Mouse (Mus musculus): ENCODE data around the gene Brap. TPM values are rescaled to one million over a fixed set of nuclear protein-coding genes. Genes with fewer than 3 reads are reported as not detected.
"Not testable (repeated sequence)": the region's sequence is repeated elsewhere in the genome, so short reads cannot be mapped to it uniquely, and the experiment has no call there.

The Brap gene
- polyA plus RNA-seq, 1 experiment from 2014 or later: 45.7 TPM

- WGBS: 59% methylated on average over 7 of the region's 7 CpGs
- H3K4me3 ChIP-seq: no peak overlapping the region
- H3K27me3 ChIP-seq (ENCODE audit: low read depth, poor library complexity, severe bottlenecking): no peaks in the 10 kb centered on the region
- no peaks in the 10 kb centered on the region for H3K9me3 ChIP-seq (replicated peaks)
- H3K36me3 ChIP-seq: no peaks in the 10 kb centered on the region
- no peak overlapping the region for H3K27ac ChIP-seq
- DNase-seq (ENCODE audit: low spot score): no peak
- H3K4me1 ChIP-seq: peaks cover 21% of the 10 kb centered on the region
These were observed 11.2 kb upstream of the Brap start for GRCm38 (mm10) chr5:121649134-121649533.

- 90% methylated on average over 4 of the region's 4 CpGs for WGBS
- no peaks in the 10 kb centered on the region for H3K36me3 ChIP-seq
These were observed 5.8 kb upstream of the Brap start for GRCm38 (mm10) chr5:121654526-121654925.

GRCm38 (mm10) chr5:121656866-121657265, 3.5 kb upstream of the Brap start:
- not testable (repeated sequence) for DNase-seq (ENCODE audit: low spot score); H3K9me3 ChIP-seq (replicated peaks); H3K4me3 ChIP-seq; H3K27me3 ChIP-seq (ENCODE audit: low read depth, poor library complexity, severe bottlenecking); H3K36me3 ChIP-seq; H3K27ac ChIP-seq
- peaks cover 25% of the 10 kb centered on the region for H3K4me1 ChIP-seq
- WGBS: 86% methylated on average over 6 of the region's 6 CpGs

More at GRCm38 (mm10) chr5:121654526-121654925, 5.8 kb upstream of the Brap start:
- no peak overlapping the region for H3K27ac ChIP-seq
- H3K9me3 ChIP-seq (replicated peaks): no peaks in the 10 kb centered on the region
- peaks cover 5% of the 10 kb centered on the region for H3K4me1 ChIP-seq
- no peaks in the 10 kb centered on the region for H3K27me3 ChIP-seq (ENCODE audit: low read depth, poor library complexity, severe bottlenecking)
- no peak overlapping the region for H3K4me3 ChIP-seq
- no peak for DNase-seq (ENCODE audit: low spot score)

GRCm38 (mm10) chr5:121657656-121658055, 2.7 kb upstream of the Brap start:
- DNase-seq (ENCODE audit: low spot score): not testable (repeated sequence)

GRCm38 (mm10) chr5:121660897-121661254, 513 bp downstream of the Brap start:
- Histone ChIP-seq H3K36me3 (peaks cover 35% of the 10 kb centered on the region), H3K27ac (peak overlapping the region; percentile 89), H3K9me3 (replicated peaks) (no peaks in the 10 kb centered on the region), H3K4me1 (peaks cover 28% of the 10 kb centered on the region), H3K27me3 (ENCODE audit: low read depth, poor library complexity, severe bottlenecking) (no peaks in the 10 kb centered on the region), H3K4me3 (peak overlapping the region; percentile 89)
- WGBS: 2% methylated on average over 26 of the region's 26 CpGs
- DNase-seq (ENCODE audit: low spot score): no peak

More at GRCm38 (mm10) chr5:121657656-121658055, 2.7 kb upstream of the Brap start:
- not testable (repeated sequence) for H3K4me3 ChIP-seq; H3K9me3 ChIP-seq (replicated peaks); H3K27me3 ChIP-seq (ENCODE audit: low read depth, poor library complexity, severe bottlenecking); H3K27ac ChIP-seq; H3K36me3 ChIP-seq
- WGBS: 88% methylated on average over 6 of the region's 6 CpGs
- H3K4me1 ChIP-seq: peaks cover 28% of the 10 kb centered on the region

- DNase-seq (ENCODE audit: low spot score): no peak
- Histone ChIP-seq H3K27me3 (ENCODE audit: low read depth, poor library complexity, severe bottlenecking) (no peaks in the 10 kb centered on the region), H3K4me3 (peak overlapping the region; percentile 89), H3K4me1 (peaks cover 28% of the 10 kb centered on the region), H3K27ac (no peak overlapping the region), H3K9me3 (replicated peaks) (no peaks in the 10 kb centered on the region), H3K36me3 (peaks cover 41% of the 10 kb centered on the region)
- WGBS: 90% methylated on average over 5 of the region's 5 CpGs
These were observed 1.1 kb downstream of the Brap start for GRCm38 (mm10) chr5:121661494-121661893.

GRCm38 (mm10) chr5:121663456-121663855, 3.1 kb downstream of the Brap start:
- WGBS: 88% methylated on average over 8 of the region's 8 CpGs
- no peaks in the 10 kb centered on the region for H3K27me3 ChIP-seq (ENCODE audit: low read depth, poor library complexity, severe bottlenecking)
- peaks cover 28% of the 10 kb centered on the region for H3K4me1 ChIP-seq
- DNase-seq (ENCODE audit: low spot score): no peak
- peaks cover 57% of the 10 kb centered on the region for H3K36me3 ChIP-seq
- no peak overlapping the region for H3K4me3 ChIP-seq
- no peak overlapping the region for H3K27ac ChIP-seq
- no peaks in the 10 kb centered on the region for H3K9me3 ChIP-seq (replicated peaks)

GRCm38 (mm10) chr5:121664078-121664477, 3.7 kb downstream of the Brap start:
- H3K9me3 ChIP-seq (replicated peaks): no peaks in the 10 kb centered on the region
- peaks cover 28% of the 10 kb centered on the region for H3K4me1 ChIP-seq
- DNase-seq (ENCODE audit: low spot score): no peak
- 86% methylated on average over 6 of the region's 6 CpGs for WGBS
- no peak overlapping the region for H3K4me3 ChIP-seq
- no peak overlapping the region for H3K27ac ChIP-seq
- H3K27me3 ChIP-seq (ENCODE audit: low read depth, poor library complexity, severe bottlenecking): no peaks in the 10 kb centered on the region
- peaks cover 63% of the 10 kb centered on the region for H3K36me3 ChIP-seq

GRCm38 (mm10) chr5:121664971-121665370, 4.6 kb downstream of the Brap start:
- DNase-seq (ENCODE audit: low spot score): no peak
- Histone ChIP-seq H3K36me3 (peaks cover 72% of the 10 kb centered on the region), H3K9me3 (replicated peaks) (no peaks in the 10 kb centered on the region), H3K27ac (no peak overlapping the region), H3K4me1 (peaks cover 22% of the 10 kb centered on the region), H3K27me3 (ENCODE audit: low read depth, poor library complexity, severe bottlenecking) (no peaks in the 10 kb centered on the region), H3K4me3 (no peak overlapping the region)
- WGBS: 95% methylated on average over 9 of the region's 9 CpGs

- WGBS: 95% methylated on average over 4 of the region's 4 CpGs
- Histone ChIP-seq H3K27ac (no peak overlapping the region), H3K9me3 (replicated peaks) (no peaks in the 10 kb centered on the region), H3K27me3 (ENCODE audit: low read depth, poor library complexity, severe bottlenecking) (no peaks in the 10 kb centered on the region), H3K4me1 (peaks cover 1% of the 10 kb centered on the region; the same call in 1 of the 2 replicates), H3K4me3 (no peak overlapping the region), H3K36me3 (peaks cover 88% of the 10 kb centered on the region)
- no peak for DNase-seq (ENCODE audit: low spot score)
These were observed 6.7 kb downstream of the Brap start for GRCm38 (mm10) chr5:121667067-121667466.

- Histone ChIP-seq H3K36me3 (peaks cover 89% of the 10 kb centered on the region), H3K27me3 (ENCODE audit: low read depth, poor library complexity, severe bottlenecking) (no peaks in the 10 kb centered on the region), H3K4me1 (no peaks in the 10 kb centered on the region), H3K9me3 (replicated peaks) (no peaks in the 10 kb centered on the region), H3K27ac (no peak overlapping the region), H3K4me3 (no peak overlapping the region)
- WGBS: 81% methylated on average over 6 of the region's 6 CpGs
- DNase-seq (ENCODE audit: low spot score): no peak
These were observed 8.0 kb downstream of the Brap start for GRCm38 (mm10) chr5:121668411-121668810.

GRCm38 (mm10) chr5:121670412-121670811, 10.0 kb downstream of the Brap start:
- WGBS: 79% methylated on average over 3 of the region's 3 CpGs
- no peak for DNase-seq (ENCODE audit: low spot score)
- H3K9me3 ChIP-seq (replicated peaks): no peaks in the 10 kb centered on the region
- H3K4me1 ChIP-seq: no peaks in the 10 kb centered on the region
- H3K27ac ChIP-seq: no peak overlapping the region
- H3K36me3 ChIP-seq: peaks cover 90% of the 10 kb centered on the region
- no peaks in the 10 kb centered on the region for H3K27me3 ChIP-seq (ENCODE audit: low read depth, poor library complexity, severe bottlenecking)
- no peak overlapping the region for H3K4me3 ChIP-seq

- no peak for DNase-seq (ENCODE audit: low spot score)
- Histone ChIP-seq H3K27ac (no peak overlapping the region), H3K36me3 (peaks cover 97% of the 10 kb centered on the region), H3K4me1 (no peaks in the 10 kb centered on the region), H3K4me3 (no peak overlapping the region), H3K9me3 (replicated peaks) (no peaks in the 10 kb centered on the region), H3K27me3 (ENCODE audit: low read depth, poor library complexity, severe bottlenecking) (no peaks in the 10 kb centered on the region)
- WGBS: 98% methylated on average over 2 of the region's 2 CpGs
These were observed 21.9 kb downstream of the Brap start for GRCm38 (mm10) chr5:121682250-121682649.

GRCm38 (mm10) chr5:121685495-121685894, 25.1 kb downstream of the Brap start:
- H3K27me3 ChIP-seq (ENCODE audit: low read depth, poor library complexity, severe bottlenecking): no peaks in the 10 kb centered on the region
- no peaks in the 10 kb centered on the region for H3K4me1 ChIP-seq
- H3K4me3 ChIP-seq: no peak overlapping the region
- 91% methylated on average over 6 of the region's 6 CpGs for WGBS
- H3K36me3 ChIP-seq: peaks cover 70% of the 10 kb centered on the region
- no peak for DNase-seq (ENCODE audit: low spot score)
- no peak overlapping the region for H3K27ac ChIP-seq
- H3K9me3 ChIP-seq (replicated peaks): no peaks in the 10 kb centered on the region

All from limb, embryonic 10.5 days (tissue).